Mouse (Mus musculus): Measurements from ENCODE around the gene Foxred1.

GRCm38 (mm10) chr9:35158477-35158876 is 52.4 kb downstream of the Foxred1 start:
- no peak for TF ChIP-seq CTCF (conservative IDR thresholded peaks at IDR 0.05; ENCODE audit: low read length)
- no peak for TF ChIP-seq NANOG (IDR thresholded peaks at IDR 0.05; ENCODE audit: borderline replicate concordance, low read length)
- no peak for TF ChIP-seq POU5F1 (IDR thresholded peaks at IDR 0.05; ENCODE audit: borderline replicate concordance, low read length)

Measured in E14TG2a.4 (cell line).